Mouse (Mus musculus) spleen, adult 2 months (tissue): Measurements from ENCODE around the gene Immp2l.

ENCODE experiments used
- CTCF ChIP-seq: fragments of 200-500 bp; IDR thresholded peaks from 2 replicates; pipeline ENCODE4 v1.5.1; 2011; ENCODE audit warnings: mild to moderate bottlenecking, inconsistent platforms; ENCODE audit not compliant: insufficient read depth, insufficient read length, insufficient replicate concordance; ENCODE audit errors: extremely low read depth
- POLR2A ChIP-seq: fragments of 200-500 bp; IDR thresholded peaks from 2 replicates; pipeline ENCODE4 v1.6.1; 2011; ENCODE audit warnings: low read depth, low read length, inconsistent platforms

- TF ChIP-seq POLR2A (no peak), CTCF (no peak)
Measured at GRCm38 (mm10) chr12:41521671-41522070, 497.8 kb downstream of the Immp2l start.
